Mouse (Mus musculus): ENCODE results near the gene Gm5624. TPM values are rescaled to one million over a fixed set of nuclear protein-coding genes. Genes with fewer than 3 reads are reported as not detected.
"Not testable (repeated sequence)": the region's sequence is repeated elsewhere in the genome, so short reads cannot be mapped to it uniquely, and the experiment has no call there.

Gm5624 gene
- polyA plus RNA-seq (2016; fragmentation: Nextera tagmentation; extraction: Ambion mirVana): not detected in 2 replicates

DNA sequence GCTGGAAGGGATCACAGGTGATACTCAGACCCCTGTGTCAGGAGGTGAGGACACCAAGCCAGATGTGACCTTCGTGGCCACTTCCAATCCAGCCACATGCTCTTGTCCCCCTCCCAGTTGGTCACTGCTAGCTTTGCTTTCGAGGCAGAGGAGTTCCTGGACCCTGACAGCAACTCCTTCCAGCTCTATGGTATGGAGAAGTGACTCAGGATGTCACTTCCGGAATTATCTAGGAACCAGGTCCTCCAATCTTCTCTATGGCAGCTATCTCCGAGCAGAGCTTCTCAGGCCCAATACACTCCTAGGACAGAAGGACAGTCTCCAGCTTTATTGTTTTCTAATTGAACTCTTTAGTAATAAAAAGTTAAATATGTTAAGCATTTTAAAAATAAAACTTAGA is at the start of gene Gm5624:
Gm5624 (minus strand) TSS at position 202 of the 400 bp plus-strand sequence.
- H3K9me3 ChIP-seq (replicated peaks); H3K9ac ChIP-seq; ATAC-seq (ENCODE audit: insufficient number of reproducible peaks, low FRiP score); H3K27ac ChIP-seq (ENCODE audit: poor library complexity, severe bottlenecking); H3K36me3 ChIP-seq; H3K27me3 ChIP-seq (replicated peaks); H3K4me1 ChIP-seq (replicated peaks); H3K4me3 ChIP-seq; H3K4me2 ChIP-seq: not testable (repeated sequence)
- WGBS: 69% methylated on average over 4 of the region's 4 CpGs

DNA sequence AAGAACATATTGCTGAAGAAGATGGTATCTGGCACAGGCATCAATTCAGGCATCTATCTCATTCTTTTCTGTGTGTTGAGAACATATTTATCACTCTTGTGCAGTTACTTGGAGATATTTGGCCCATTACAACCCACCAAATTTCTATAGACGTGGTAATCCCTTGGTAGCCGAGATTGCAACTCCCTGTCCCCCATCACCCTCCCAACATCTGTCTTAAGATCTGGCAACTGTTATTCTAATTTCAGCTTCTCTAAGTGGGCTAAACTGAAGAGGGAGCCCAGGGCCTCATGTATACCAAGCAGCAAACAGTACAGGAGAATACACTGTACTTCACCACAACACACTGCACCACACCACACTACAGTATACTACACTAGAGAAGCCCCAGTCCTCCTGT is 36.0 kb downstream of the Gm5624 start:
- not testable (repeated sequence) for ATAC-seq (ENCODE audit: insufficient number of reproducible peaks, low FRiP score)
- 77% methylated on average over 2 of the region's 2 CpGs for WGBS

DNA sequence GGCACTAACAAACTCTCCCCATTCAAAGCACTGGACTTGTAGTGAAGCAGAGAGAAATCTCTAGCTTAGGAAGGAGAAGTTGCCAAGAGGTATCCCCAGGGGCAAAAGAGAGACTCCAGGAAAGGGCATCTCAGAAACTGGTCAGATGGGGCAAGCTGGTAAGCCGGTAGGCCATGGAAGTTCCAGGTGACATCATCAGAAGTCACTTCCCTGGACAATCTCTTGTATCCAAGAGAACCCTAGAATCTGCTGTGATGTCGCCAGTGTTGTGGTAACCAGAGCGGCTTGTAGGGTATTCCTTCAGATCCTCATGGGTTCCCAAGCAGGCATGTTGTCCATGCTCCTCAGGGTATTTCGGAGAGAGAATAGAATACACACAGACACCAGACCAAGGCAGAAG is 44.9 kb downstream of the Gm5624 start, which contains the start of gene Gm8247:
Gm8247 (plus strand) TSS at position 301 of the 400 bp plus-strand sequence.
- ATAC-seq (ENCODE audit: insufficient number of reproducible peaks, low FRiP score); H3K9ac ChIP-seq; H3K27me3 ChIP-seq (replicated peaks); H3K4me3 ChIP-seq; H3K27ac ChIP-seq (ENCODE audit: poor library complexity, severe bottlenecking); H3K4me1 ChIP-seq (replicated peaks); H3K4me2 ChIP-seq; H3K36me3 ChIP-seq; H3K9me3 ChIP-seq (replicated peaks): not testable (repeated sequence)
- WGBS: 75% methylated on average over 4 of the region's 4 CpGs

More for the DNA sequence above, 36.0 kb downstream of the Gm5624 start:
- H3K9me3 ChIP-seq (replicated peaks); H3K4me2 ChIP-seq; H3K4me1 ChIP-seq (replicated peaks); H3K36me3 ChIP-seq; H3K27me3 ChIP-seq (replicated peaks); H3K4me3 ChIP-seq; H3K27ac ChIP-seq (ENCODE audit: poor library complexity, severe bottlenecking); H3K9ac ChIP-seq: not testable (repeated sequence)

DNA sequence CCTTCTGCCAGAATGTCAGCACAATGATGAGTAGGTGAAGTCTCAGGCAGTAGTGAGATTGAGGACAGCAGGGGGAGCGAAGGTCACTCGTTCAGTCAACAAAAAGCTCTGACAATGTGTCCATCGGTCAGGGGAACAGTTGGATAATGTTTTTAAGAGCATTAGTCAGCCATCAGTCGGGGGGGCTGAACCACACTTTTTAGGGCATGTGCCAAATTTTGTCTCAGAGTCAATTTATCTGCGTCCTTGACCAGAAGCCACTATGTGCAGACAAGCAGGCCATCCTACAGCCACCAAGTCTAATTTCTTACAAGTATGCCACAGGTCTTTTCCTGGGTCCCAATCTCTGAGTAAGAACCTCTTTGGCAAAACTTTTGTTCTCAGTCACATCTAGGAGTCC is 79.8 kb downstream of the Gm5624 start:
- WGBS: 78% methylated on average over 5 of the region's 5 CpGs

DNA sequence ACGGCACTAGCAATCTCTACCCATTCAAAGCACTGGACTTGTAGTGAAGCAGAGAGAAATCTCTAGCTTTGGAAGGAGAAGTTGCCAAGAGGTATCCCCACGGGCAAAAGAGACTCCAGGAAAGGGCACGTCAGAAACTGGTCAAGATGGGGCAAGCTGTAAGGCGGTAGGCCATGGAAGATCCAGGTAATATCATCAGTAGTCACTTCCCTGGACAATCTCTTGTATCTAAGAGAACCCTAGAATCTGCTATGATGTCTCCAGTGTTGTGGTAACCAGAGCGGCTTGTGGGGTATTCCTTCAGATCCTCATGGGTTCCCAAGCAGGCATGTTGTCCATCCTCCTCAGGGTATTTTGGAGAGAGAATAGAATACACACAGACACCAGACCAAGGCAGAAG is 109.8 kb downstream of the Gm5624 start, which contains the start of gene Gm17093:
Gm17093 (plus strand) TSS at position 301 of the 400 bp plus-strand sequence.
- ATAC-seq (ENCODE audit: insufficient number of reproducible peaks, low FRiP score); H3K36me3 ChIP-seq; H3K4me2 ChIP-seq; H3K27me3 ChIP-seq (replicated peaks); H3K9ac ChIP-seq; H3K9me3 ChIP-seq (replicated peaks); H3K4me3 ChIP-seq; H3K4me1 ChIP-seq (replicated peaks); H3K27ac ChIP-seq (ENCODE audit: poor library complexity, severe bottlenecking): not testable (repeated sequence)
- 71% methylated on average over 5 of the region's 5 CpGs for WGBS

More for the DNA sequence above, 79.8 kb downstream of the Gm5624 start:
- H3K4me2 ChIP-seq; H3K4me3 ChIP-seq; H3K36me3 ChIP-seq; H3K4me1 ChIP-seq (replicated peaks); H3K27ac ChIP-seq (ENCODE audit: poor library complexity, severe bottlenecking); H3K27me3 ChIP-seq (replicated peaks); H3K9me3 ChIP-seq (replicated peaks); ATAC-seq (ENCODE audit: insufficient number of reproducible peaks, low FRiP score); H3K9ac ChIP-seq: not testable (repeated sequence)

Other genes with a start within 250 kb of the Gm5624 start
- gene Gm3371, start 217.2 kb downstream of the Gm5624 start, polyA plus RNA-seq (2016; fragmentation: Nextera tagmentation; extraction: Ambion mirVana): not detected in 2 replicates
- not detected in 2 replicates for gene Gm8232, start 194.3 kb downstream of the Gm5624 start, polyA plus RNA-seq (2016; fragmentation: Nextera tagmentation; extraction: Ambion mirVana)
- not detected in 2 replicates for gene BC061237, start 135.5 kb downstream of the Gm5624 start, polyA plus RNA-seq (2016; fragmentation: Nextera tagmentation; extraction: Ambion mirVana)
- gene Gm17093, start 109.7 kb downstream of the Gm5624 start, polyA plus RNA-seq (2016; fragmentation: Nextera tagmentation; extraction: Ambion mirVana): not detected in 2 replicates
- not detected in 2 replicates for gene Gm8247, start 44.8 kb downstream of the Gm5624 start, polyA plus RNA-seq (2016; fragmentation: Nextera tagmentation; extraction: Ambion mirVana)
- gene Gm8257, start 78.5 kb upstream of the Gm5624 start, polyA plus RNA-seq (2016; fragmentation: Nextera tagmentation; extraction: Ambion mirVana): not detected in 2 replicates
- not detected in 2 replicates for gene Gm8267, start 122.4 kb upstream of the Gm5624 start, polyA plus RNA-seq (2016; fragmentation: Nextera tagmentation; extraction: Ambion mirVana)
- not detected in 2 replicates for gene Ptgdr, start 231.4 kb upstream of the Gm5624 start, polyA plus RNA-seq (2016; fragmentation: Nextera tagmentation; extraction: Ambion mirVana)

Data from heart, embryonic 12.5 days (tissue).